In the genomic region with DNA sequence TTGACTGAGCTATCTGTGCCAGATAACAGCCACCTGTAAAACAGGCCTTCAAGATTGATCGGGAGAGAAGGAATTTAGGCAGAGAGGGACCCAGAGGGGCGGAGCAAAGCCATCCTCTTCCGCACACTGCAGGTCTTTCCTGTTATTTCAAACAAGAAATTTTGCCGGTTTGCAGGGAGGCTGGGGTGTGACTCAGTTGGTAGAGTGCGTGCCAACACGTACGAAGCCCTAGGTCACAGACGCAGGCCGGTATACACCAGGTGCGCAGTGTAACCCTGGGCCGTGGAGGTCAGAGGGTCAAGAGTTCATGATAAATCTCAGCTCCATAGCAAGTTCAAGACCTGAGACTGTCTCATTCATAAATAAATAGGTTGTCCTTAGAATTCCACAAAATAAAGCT, we compare ENCODE assay signal across 10 mouse cellular contexts. TPM values are rescaled to one million over a fixed set of nuclear protein-coding genes. Genes with fewer than 3 reads are reported as not detected.
A peak's percentile ranks its signal among the peaks of the same experiment; 100 is the strongest.
DNase-seq lines count a peak whose midpoint lies in the region; ATAC-seq and TF ChIP-seq lines count a peak whose summit lies in the region.
"Had no signal": no experiment of that assay in that cellular context is flagged by ENCODE, and none has a peak within 500 bp of the region (broad histone marks: within the 10 kb centered on the region; RNA-seq: fewer than 3 reads in every experiment).

No protein-coding gene starts in this region.

- no peaks in the 10 kb centered on the region for H3K36me3 ChIP-seq in heart, postnatal 0 days (replicated peaks; ENCODE audit: control insufficient read depth, insufficient read depth, low read length)
- H3K36me3 ChIP-seq in heart, adult 2 months (ENCODE audit: control insufficient read depth, insufficient read depth, low read length) = no peaks in the 10 kb centered on the region
- H3K36me3 ChIP-seq in E14TG2a.4 (ENCODE audit: insufficient read depth, low read length) = peaks cover 20% of the 10 kb centered on the region
- no peaks in the 10 kb centered on the region for H3K36me3 ChIP-seq in embryonic facial prominence, embryonic 13.5 days
- H3K36me3 ChIP-seq in liver, embryonic 12.5 days = peaks cover 60% of the 10 kb centered on the region

- no peak overlapping the region for H3K4me3 ChIP-seq in heart, postnatal 0 days (ENCODE audit: low read depth, low read length)
- H3K4me3 ChIP-seq in heart, adult 2 months = no peak overlapping the region
- H3K4me3 ChIP-seq in E14TG2a.4 (replicated peaks; ENCODE audit: low read length) = peak overlapping the region; percentile 83
- peak overlapping the region; percentile 44 for H3K4me3 ChIP-seq in embryonic facial prominence, embryonic 13.5 days
- peak overlapping the region; percentile 69 for H3K4me3 ChIP-seq in liver, embryonic 12.5 days

- H3K27me3 ChIP-seq in heart, postnatal 0 days (ENCODE audit: control insufficient read depth, insufficient read depth, low read length) = peaks cover 4% of the 10 kb centered on the region; the same call in 1 of the 2 replicates
- H3K27me3 ChIP-seq in heart, adult 2 months (ENCODE audit: control insufficient read depth, insufficient read depth, low read length) = no peaks in the 10 kb centered on the region; the same call in 1 of the 2 replicates
- H3K27me3 ChIP-seq in E14TG2a.4 (ENCODE audit: insufficient read depth, low read length) = peaks cover 59% of the 10 kb centered on the region
- peaks cover 35% of the 10 kb centered on the region for H3K27me3 ChIP-seq in embryonic facial prominence, embryonic 13.5 days
- H3K27me3 ChIP-seq in liver, embryonic 12.5 days (replicated peaks) = no peaks in the 10 kb centered on the region
- H3K27me3 ChIP-seq: Patski had no signal

- 54% methylated on average over 11 of the region's 11 CpGs for WGBS in heart, postnatal 0 days
- 53% methylated on average over 11 of the region's 11 CpGs for WGBS in heart, adult 2 months
- WGBS in embryonic facial prominence, embryonic 13.5 days = 49% methylated on average over 11 of the region's 11 CpGs
- WGBS in liver, embryonic 12.5 days (ENCODE audit: insufficient replicate concordance) = 47% methylated on average over 11 of the region's 11 CpGs

- no peak for DNase-seq in heart, postnatal 0 days (ENCODE audit: low spot score)
- DNase-seq in heart, adult 2 months = no peak
- DNase-seq in spleen, adult 18-20 months = no peak
- DNase-seq in adipocyte (ENCODE audit: low spot score) = no peak
- DNase-seq: cerebellum, adult 9-11 months had no signal

- no peak for TF ChIP-seq POLR2A in heart, adult 2 months (IDR thresholded peaks at IDR 0.05; ENCODE audit: insufficient read depth, low read depth, low read length)

- H3K4me2 ChIP-seq in heart, postnatal 0 days (ENCODE audit: low read depth, low read length) = peak overlapping the region; percentile 52; the same call in 1 of the 2 replicates
- peak overlapping the region; percentile 79 for H3K4me2 ChIP-seq in embryonic facial prominence, embryonic 13.5 days
- H3K4me2 ChIP-seq in liver, embryonic 12.5 days = peak overlapping the region; percentile 98

- no peaks in the 10 kb centered on the region for H3K79me2 ChIP-seq in heart, adult 2 months (replicated peaks; ENCODE audit: control insufficient read depth, insufficient read depth, low read length)

- intact Hi-C loops in heart, adult 2 months (cut with DNase I) = no loop called here

- no peak for TF ChIP-seq CTCF in heart, postnatal 0 days (IDR thresholded peaks at IDR 0.05; ENCODE audit: low read depth)
- no peak for TF ChIP-seq CTCF in heart, adult 2 months (IDR thresholded peaks at IDR 0.05)
- no peak for TF ChIP-seq CTCF in E14TG2a.4 (conservative IDR thresholded peaks at IDR 0.05; ENCODE audit: low read length)

- no peak for TF ChIP-seq EP300 in heart, postnatal 0 days (IDR thresholded peaks at IDR 0.05; ENCODE audit: low read depth)
- TF ChIP-seq EP300 in heart, adult 2 months (IDR thresholded peaks at IDR 0.05; ENCODE audit: insufficient read depth, low read depth, low read length) = no peak

- no peak overlapping the region for H3K27ac ChIP-seq in heart, postnatal 0 days (ENCODE audit: low read depth)
- H3K27ac ChIP-seq in heart, adult 2 months = no peak overlapping the region
- H3K27ac ChIP-seq in embryonic facial prominence, embryonic 13.5 days = no peak overlapping the region
- peak overlapping the region; percentile 98 for H3K27ac ChIP-seq in liver, embryonic 12.5 days

- peaks cover 7% of the 10 kb centered on the region; the same call in 1 of the 2 replicates for H3K4me1 ChIP-seq in heart, postnatal 0 days (ENCODE audit: control insufficient read depth, insufficient read depth)
- peaks cover 2% of the 10 kb centered on the region; the same call in 1 of the 2 replicates for H3K4me1 ChIP-seq in heart, adult 2 months (ENCODE audit: control insufficient read depth, insufficient read depth, low read length)
- H3K4me1 ChIP-seq in E14TG2a.4 (replicated peaks; ENCODE audit: low read depth, low read length) = peaks cover 78% of the 10 kb centered on the region
- H3K4me1 ChIP-seq in embryonic facial prominence, embryonic 13.5 days = peaks cover 12% of the 10 kb centered on the region
- peaks cover 85% of the 10 kb centered on the region for H3K4me1 ChIP-seq in liver, embryonic 12.5 days

- no peak overlapping the region for H3K9ac ChIP-seq in heart, postnatal 0 days (replicated peaks; ENCODE audit: low read depth, low read length)
- no peak overlapping the region for H3K9ac ChIP-seq in heart, adult 2 months (ENCODE audit: low read depth, low read length)
- peak overlapping the region; percentile 68; the same call in 1 of the 2 replicates for H3K9ac ChIP-seq in embryonic facial prominence, embryonic 13.5 days
- peak overlapping the region; percentile 80 for H3K9ac ChIP-seq in liver, embryonic 12.5 days

- ATAC-seq in heart, postnatal 0 days (ENCODE audit: insufficient read depth, low read depth) = no peak
- no peak for ATAC-seq in embryonic facial prominence, embryonic 13.5 days (ENCODE audit: insufficient number of reproducible peaks, insufficient read depth, low FRiP score, low TSS enrichment, low read depth)
- ATAC-seq in liver, embryonic 12.5 days = no peak
- ATAC-seq in frontal cortex, adult (ENCODE audit: low TSS enrichment) = no peak
- ATAC-seq: Patski had no signal

- H3K9me3 ChIP-seq in heart, postnatal 0 days (replicated peaks; ENCODE audit: control insufficient read depth, low read length) = no peaks in the 10 kb centered on the region
- no peaks in the 10 kb centered on the region for H3K9me3 ChIP-seq in E14TG2a.4 (ENCODE audit: low read length)
- no peaks in the 10 kb centered on the region for H3K9me3 ChIP-seq in embryonic facial prominence, embryonic 13.5 days
- H3K9me3 ChIP-seq in liver, embryonic 12.5 days (replicated peaks) = no peaks in the 10 kb centered on the region

RNA-seq across cellular contexts. Expression of a gene that starts 3.3 kb away (rescaled TPM):
- 0.77 and 4.4 TPM in 2 replicates for total RNA-seq in heart, postnatal 0 days (2014; rRNA removed; ENCODE audit: low replicate concordance)
- polyA plus RNA-seq in heart, postnatal 0 days (2015; fragmentation: Nextera tagmentation; extraction: Ambion mirVana) = 2.0 TPM in 2 replicates
- 1 to 10 TPM; 1.6 to 2.4 TPM for total RNA-seq in heart, adult 2 months (2021)
- polyA plus RNA-seq in heart, adult 2 months (2012; rRNA removed) = 7.7 and 20.8 TPM in 2 replicates
- polyA plus RNA-seq in embryonic facial prominence, embryonic 13.5 days (2015; fragmentation: Nextera tagmentation; extraction: Ambion mirVana) = 9.2 and 10.7 TPM in 2 replicates
- 176 and 179 TPM in 2 replicates for polyA plus RNA-seq in liver, embryonic 12.5 days (2016; fragmentation: Nextera tagmentation; extraction: Ambion mirVana)
- polyA plus RNA-seq: Patski had no signal

RNA-seq across cellular contexts. Expression of a gene that starts 15.2 kb away (rescaled TPM):
- 86.6 and 132 TPM in 2 replicates for total RNA-seq in heart, postnatal 0 days (2014; rRNA removed; ENCODE audit: low replicate concordance)
- polyA plus RNA-seq in heart, postnatal 0 days (2015; fragmentation: Nextera tagmentation; extraction: Ambion mirVana) = 82.3 and 89.1 TPM in 2 replicates
- total RNA-seq in heart, adult 2 months (2021) = 10 to 100 TPM; 34.6 to 42.6 TPM
- 62.6 and 67.0 TPM in 2 replicates for polyA plus RNA-seq in heart, adult 2 months (2012; rRNA removed)
- 175 and 194 TPM in 2 replicates for polyA plus RNA-seq in embryonic facial prominence, embryonic 13.5 days (2015; fragmentation: Nextera tagmentation; extraction: Ambion mirVana)
- polyA plus RNA-seq in liver, embryonic 12.5 days (2016; fragmentation: Nextera tagmentation; extraction: Ambion mirVana) = 103 and 113 TPM in 2 replicates

RNA-seq across cellular contexts. Expression of a gene that starts 24.4 kb away (rescaled TPM):
- total RNA-seq in heart, postnatal 0 days (2014; rRNA removed; ENCODE audit: low replicate concordance) = 7.4 and 28.1 TPM in 2 replicates
- polyA plus RNA-seq in heart, postnatal 0 days (2015; fragmentation: Nextera tagmentation; extraction: Ambion mirVana) = 61.7 and 68.1 TPM in 2 replicates
- 10 to 100 TPM; 42.9 to 56.5 TPM for total RNA-seq in heart, adult 2 months (2021)
- 54.5 and 55.4 TPM in 2 replicates for polyA plus RNA-seq in heart, adult 2 months (2012; rRNA removed)
- 71.9 and 75.9 TPM in 2 replicates for polyA plus RNA-seq in embryonic facial prominence, embryonic 13.5 days (2015; fragmentation: Nextera tagmentation; extraction: Ambion mirVana)
- polyA plus RNA-seq in liver, embryonic 12.5 days (2016; fragmentation: Nextera tagmentation; extraction: Ambion mirVana) = 41.1 and 46.3 TPM in 2 replicates

RNA-seq across cellular contexts. Expression of a gene that starts 33.2 kb away (rescaled TPM):
- 56.3 and 305 TPM in 2 replicates for total RNA-seq in heart, postnatal 0 days (2014; rRNA removed; ENCODE audit: low replicate concordance)
- 41.3 and 53.5 TPM in 2 replicates for polyA plus RNA-seq in heart, postnatal 0 days (2015; fragmentation: Nextera tagmentation; extraction: Ambion mirVana)
- 1 to 10 TPM; 8.4 to 8.6 TPM for total RNA-seq in heart, adult 2 months (2021)
- polyA plus RNA-seq in heart, adult 2 months (2012; rRNA removed) = 15.4 and 26.5 TPM in 2 replicates
- 0.76 and 3.6 TPM in 2 replicates for polyA plus RNA-seq in embryonic facial prominence, embryonic 13.5 days (2015; fragmentation: Nextera tagmentation; extraction: Ambion mirVana)
- polyA plus RNA-seq in liver, embryonic 12.5 days (2016; fragmentation: Nextera tagmentation; extraction: Ambion mirVana) = 0.80 and 0.81 TPM in 2 replicates

RNA-seq across cellular contexts. Expression of a gene that starts 47.0 kb away (rescaled TPM):
- total RNA-seq in heart, postnatal 0 days (2014; rRNA removed; ENCODE audit: low replicate concordance) = 106 and 138 TPM in 2 replicates
- polyA plus RNA-seq in heart, postnatal 0 days (2015; fragmentation: Nextera tagmentation; extraction: Ambion mirVana) = 80.1 and 82.0 TPM in 2 replicates
- 100 to 1,000 TPM in 1 of 2 experiments, 10 to 100 TPM in 1; 92.5 to 106 TPM for total RNA-seq in heart, adult 2 months (2021)
- 166 and 169 TPM in 2 replicates for polyA plus RNA-seq in heart, adult 2 months (2012; rRNA removed)
- polyA plus RNA-seq in embryonic facial prominence, embryonic 13.5 days (2015; fragmentation: Nextera tagmentation; extraction: Ambion mirVana) = 35.5 and 40.9 TPM in 2 replicates
- 36.9 and 40.6 TPM in 2 replicates for polyA plus RNA-seq in liver, embryonic 12.5 days (2016; fragmentation: Nextera tagmentation; extraction: Ambion mirVana)

Comparison
In these comparisons a context has a peak if more than half of its experiments do, and no peak if none do; other contexts are left out.
1. H3K4me3 ChIP-seq: peak in E14TG2a.4 (single experiment), embryonic facial prominence, embryonic 13.5 days (single experiment) and liver, embryonic 12.5 days (single experiment); none in heart, postnatal 0 days (single experiment) and heart, adult 2 months (single experiment).
2. H3K9ac ChIP-seq: peak in embryonic facial prominence, embryonic 13.5 days (single experiment) and liver, embryonic 12.5 days (single experiment); none in heart, postnatal 0 days (single experiment) and heart, adult 2 months (single experiment).
3. Peak in every context shown above with its lines, with median percentiles within 50 percentile points of each other: H3K4me2 ChIP-seq.